Mouse (Mus musculus): ENCODE data around the gene Mmaa. TPM values are rescaled to one million over a fixed set of nuclear protein-coding genes. Genes with fewer than 3 reads are reported as not detected.

Gene Mmaa
- polyA plus RNA-seq, 1 experiment from 2014 or later, result 20.4 TPM

DNA sequence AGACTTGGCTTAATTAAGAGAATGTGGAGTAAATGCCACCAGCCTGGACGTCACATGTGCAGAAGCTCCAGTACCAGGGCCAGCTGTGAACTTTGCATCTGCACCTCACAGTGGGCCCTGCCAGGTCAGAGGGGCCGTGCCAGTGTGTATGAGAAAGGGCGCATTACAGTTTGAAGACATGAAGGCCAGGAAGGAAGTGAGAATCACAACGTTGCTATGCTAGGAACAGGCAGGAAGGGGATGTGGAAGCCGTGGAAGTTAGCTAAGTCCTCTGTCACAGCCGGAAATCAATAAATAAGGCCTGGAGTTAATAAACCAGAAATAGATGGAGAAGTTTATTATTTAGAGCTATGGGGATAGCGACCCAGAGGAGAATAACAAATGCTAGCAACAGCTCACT lies 28.4 kb upstream of the Mmaa start:
- H3K9ac ChIP-seq, result no peak overlapping the region
- H3K27ac ChIP-seq, result no peak overlapping the region
- peaks cover 5% of the 10 kb centered on the region; the same call in 1 of the 2 replicates for H3K4me1 ChIP-seq
- no peak overlapping the region for H3K4me2 ChIP-seq
- H3K27me3 ChIP-seq, result no peaks in the 10 kb centered on the region
- H3K36me3 ChIP-seq (ENCODE audit: poor library complexity, severe bottlenecking), result no peaks in the 10 kb centered on the region
- ATAC-seq, result no peak
- H3K4me3 ChIP-seq, result no peak overlapping the region
- H3K9me3 ChIP-seq (replicated peaks), result no peaks in the 10 kb centered on the region
- WGBS, result 81% methylated on average over 7 of the region's 7 CpGs

DNA sequence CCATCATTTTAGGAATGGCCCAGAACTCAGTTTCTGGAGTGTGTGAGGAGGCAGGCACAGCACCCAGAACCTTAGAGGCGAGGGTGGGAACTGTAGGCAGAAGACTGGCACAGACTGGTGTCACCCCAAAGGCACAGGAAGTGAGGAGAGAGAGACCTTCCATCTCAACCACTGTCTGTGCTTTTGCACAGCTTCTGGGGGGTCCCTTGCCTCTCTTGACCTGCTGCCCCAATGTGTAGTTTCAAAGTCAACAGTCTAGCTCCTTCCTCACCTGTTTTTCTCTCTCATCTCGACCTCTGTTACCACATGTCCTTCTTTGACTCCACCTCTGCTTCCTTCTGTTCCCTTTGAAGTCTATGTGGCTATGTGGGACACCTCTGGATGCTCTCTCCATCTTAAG lies 16.1 kb upstream of the Mmaa start:
- ATAC-seq, result no peak
- Histone ChIP-seq H3K36me3 (ENCODE audit: poor library complexity, severe bottlenecking) (no peaks in the 10 kb centered on the region), H3K4me1 (no peaks in the 10 kb centered on the region), H3K4me3 (no peak overlapping the region), H3K4me2 (no peak overlapping the region), H3K9me3 (replicated peaks) (no peaks in the 10 kb centered on the region; the same call in 1 of the 2 replicates), H3K27ac (no peak overlapping the region), H3K9ac (no peak overlapping the region), H3K27me3 (no peaks in the 10 kb centered on the region)
- WGBS, result 80% methylated on average over 2 of the region's 2 CpGs

GRCm38 (mm10) chr8:79305941-79306340 lies 11.2 kb upstream of the Mmaa start:
- Histone ChIP-seq H3K9ac (no peak overlapping the region), H3K4me1 (no peaks in the 10 kb centered on the region), H3K9me3 (replicated peaks) (no peaks in the 10 kb centered on the region), H3K27me3 (no peaks in the 10 kb centered on the region), H3K4me2 (no peak overlapping the region), H3K27ac (no peak overlapping the region), H3K36me3 (ENCODE audit: poor library complexity, severe bottlenecking) (no peaks in the 10 kb centered on the region), H3K4me3 (no peak overlapping the region)
- no peak for ATAC-seq
- 73% methylated on average over 5 of the region's 5 CpGs for WGBS

- Histone ChIP-seq H3K9ac (no peak overlapping the region), H3K9me3 (replicated peaks) (no peaks in the 10 kb centered on the region), H3K27ac (no peak overlapping the region), H3K4me3 (no peak overlapping the region), H3K4me1 (peaks cover 7% of the 10 kb centered on the region; the same call in 1 of the 2 replicates), H3K36me3 (ENCODE audit: poor library complexity, severe bottlenecking) (no peaks in the 10 kb centered on the region), H3K27me3 (no peaks in the 10 kb centered on the region), H3K4me2 (no peak overlapping the region)
- no peak for ATAC-seq
- WGBS, result 85% methylated on average over 3 of the region's 3 CpGs
These were observed 6.8 kb upstream of the Mmaa start for GRCm38 (mm10) chr8:79301548-79301947.

GRCm38 (mm10) chr8:79299704-79300103 lies 5.0 kb upstream of the Mmaa start:
- no peak overlapping the region for H3K4me2 ChIP-seq
- ATAC-seq, result no peak
- no peak overlapping the region for H3K27ac ChIP-seq
- no peaks in the 10 kb centered on the region for H3K27me3 ChIP-seq
- peaks cover 21% of the 10 kb centered on the region for H3K4me1 ChIP-seq
- H3K4me3 ChIP-seq, result no peak overlapping the region
- H3K9me3 ChIP-seq (replicated peaks), result no peaks in the 10 kb centered on the region
- H3K36me3 ChIP-seq (ENCODE audit: poor library complexity, severe bottlenecking), result no peaks in the 10 kb centered on the region
- no peak overlapping the region for H3K9ac ChIP-seq
- 90% methylated on average over 5 of the region's 5 CpGs for WGBS

- Histone ChIP-seq H3K36me3 (ENCODE audit: poor library complexity, severe bottlenecking) (no peaks in the 10 kb centered on the region), H3K9me3 (replicated peaks) (no peaks in the 10 kb centered on the region), H3K4me2 (no peak overlapping the region), H3K27me3 (no peaks in the 10 kb centered on the region), H3K9ac (no peak overlapping the region), H3K27ac (no peak overlapping the region), H3K4me3 (no peak overlapping the region), H3K4me1 (peaks cover 33% of the 10 kb centered on the region)
- WGBS, result 25% methylated on average over 3 of the region's 3 CpGs
- ATAC-seq, result no peak
These were observed 3.0 kb upstream of the Mmaa start for GRCm38 (mm10) chr8:79297763-79298162.

DNA sequence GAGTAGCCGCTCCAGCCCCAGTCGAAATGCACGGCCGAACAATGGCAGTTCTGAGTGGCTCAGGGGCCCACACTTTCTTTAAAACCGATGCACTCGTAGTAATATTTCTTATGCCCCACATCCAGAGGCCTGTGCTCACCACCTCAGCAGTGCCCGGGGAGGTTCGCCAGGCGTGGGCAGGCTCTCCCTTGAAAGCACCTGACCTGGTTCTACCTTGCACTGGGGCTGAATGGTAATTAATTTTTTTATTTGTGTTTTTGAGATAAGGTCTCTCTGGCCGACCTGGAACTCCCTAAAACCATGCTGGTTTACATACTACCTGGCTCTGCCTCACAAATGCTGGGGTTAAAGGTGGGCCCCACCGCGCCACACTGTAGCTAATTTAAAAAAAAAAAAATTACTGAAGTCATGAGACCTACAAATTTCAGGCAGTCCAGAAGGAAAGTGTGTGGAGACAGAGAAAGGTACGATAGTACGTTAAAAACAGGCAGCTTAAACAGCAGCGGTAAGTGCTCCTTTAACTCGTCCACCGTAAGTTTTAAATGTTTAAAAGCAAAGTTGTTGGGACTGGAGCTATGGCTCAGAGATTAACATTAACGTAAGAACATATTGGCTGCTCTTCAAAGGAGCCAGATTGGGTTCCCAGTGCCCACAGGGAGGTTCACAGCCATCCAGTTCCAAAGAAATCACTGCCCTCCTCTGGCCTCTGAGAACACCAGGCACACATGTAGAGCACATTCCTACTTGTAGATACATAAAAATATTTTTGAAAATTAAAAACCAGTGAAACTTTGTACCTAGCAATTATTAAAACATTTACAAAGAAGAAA lies 754 bp upstream of the Mmaa start:
- ATAC-seq, result no peak
- Histone ChIP-seq H3K9me3 (replicated peaks) (no peaks in the 10 kb centered on the region), H3K4me1 (peaks cover 41% of the 10 kb centered on the region), H3K27ac (peak overlapping the region; percentile 96), H3K4me2 (peak overlapping the region; percentile 82), H3K9ac (peak overlapping the region; percentile 86), H3K36me3 (ENCODE audit: poor library complexity, severe bottlenecking) (no peaks in the 10 kb centered on the region), H3K27me3 (no peaks in the 10 kb centered on the region), H3K4me3 (peak overlapping the region; percentile 67)
- 16% methylated on average over 18 of the region's 18 CpGs for WGBS

- peak overlapping the region; percentile 86 for H3K9ac ChIP-seq
- H3K36me3 ChIP-seq (ENCODE audit: poor library complexity, severe bottlenecking), result no peaks in the 10 kb centered on the region
- no peak for ATAC-seq
- H3K9me3 ChIP-seq (replicated peaks), result no peaks in the 10 kb centered on the region
- H3K27ac ChIP-seq, result peak overlapping the region; percentile 96; the same call in 1 of the 2 replicates
- H3K27me3 ChIP-seq, result no peaks in the 10 kb centered on the region
- H3K4me1 ChIP-seq, result peaks cover 41% of the 10 kb centered on the region
- peak overlapping the region; percentile 82 for H3K4me2 ChIP-seq
- 65% methylated on average over 3 of the region's 3 CpGs for WGBS
- H3K4me3 ChIP-seq, result peak overlapping the region; percentile 67
These were observed 896 bp downstream of the Mmaa start for GRCm38 (mm10) chr8:79293841-79294240.

GRCm38 (mm10) chr8:79292712-79293264 lies 1.9 kb downstream of the Mmaa start:
- no peaks in the 10 kb centered on the region for H3K27me3 ChIP-seq
- 88% methylated on average over 3 of the region's 3 CpGs for WGBS
- peak overlapping the region; percentile 82 for H3K4me2 ChIP-seq
- H3K4me3 ChIP-seq, result 0 out of 2 replicates have a peak overlapping the region, but pooled peaks have one; percentile 67
- ATAC-seq, result no peak
- H3K9ac ChIP-seq, result peak overlapping the region; percentile 86; the same call in 1 of the 2 replicates
- peaks cover 37% of the 10 kb centered on the region for H3K4me1 ChIP-seq
- H3K9me3 ChIP-seq (replicated peaks), result no peaks in the 10 kb centered on the region
- no peaks in the 10 kb centered on the region for H3K36me3 ChIP-seq (ENCODE audit: poor library complexity, severe bottlenecking)
- H3K27ac ChIP-seq, result no peak overlapping the region

- Histone ChIP-seq H3K9me3 (replicated peaks) (no peaks in the 10 kb centered on the region), H3K4me2 (no peak overlapping the region), H3K36me3 (ENCODE audit: poor library complexity, severe bottlenecking) (no peaks in the 10 kb centered on the region), H3K4me1 (peaks cover 19% of the 10 kb centered on the region), H3K27me3 (no peaks in the 10 kb centered on the region), H3K9ac (no peak overlapping the region), H3K27ac (no peak overlapping the region), H3K4me3 (no peak overlapping the region)
- 80% methylated on average over 5 of the region's 5 CpGs for WGBS
- no peak for ATAC-seq
These were observed 5.1 kb downstream of the Mmaa start for GRCm38 (mm10) chr8:79289592-79289991.

- no peak overlapping the region for H3K9ac ChIP-seq
- H3K36me3 ChIP-seq (ENCODE audit: poor library complexity, severe bottlenecking), result 0 out of 2 replicates have a peak, but pooled peaks cover 3% of the 10 kb centered on the region
- peaks cover 17% of the 10 kb centered on the region for H3K4me1 ChIP-seq
- no peaks in the 10 kb centered on the region for H3K27me3 ChIP-seq
- H3K9me3 ChIP-seq (replicated peaks), result no peaks in the 10 kb centered on the region
- no peak for ATAC-seq
- no peak overlapping the region for H3K4me2 ChIP-seq
- 70% methylated on average over 2 of the region's 2 CpGs for WGBS
- no peak overlapping the region for H3K4me3 ChIP-seq
- H3K27ac ChIP-seq, result no peak overlapping the region
These were observed 6.1 kb downstream of the Mmaa start for GRCm38 (mm10) chr8:79288681-79289080.

DNA sequence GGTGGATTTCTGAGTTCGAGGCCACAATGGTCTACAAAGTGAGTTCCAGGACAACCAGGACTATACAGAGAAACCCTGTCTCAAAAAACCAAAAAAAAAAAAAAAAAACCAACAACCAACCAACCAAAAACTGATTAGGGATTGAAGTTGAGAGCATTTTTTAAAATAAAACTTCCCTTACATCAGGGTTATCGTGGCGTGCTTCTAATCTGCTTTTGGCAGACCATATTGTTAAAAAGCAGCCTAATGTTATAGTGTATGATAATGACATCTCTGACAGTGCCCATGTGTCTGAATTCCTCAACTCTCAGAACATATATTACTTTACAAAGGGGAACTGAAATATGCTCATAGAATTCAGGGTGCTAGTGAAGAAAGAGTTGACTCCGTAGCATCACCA lies 6.5 kb downstream of the Mmaa start:
- H3K9me3 ChIP-seq (replicated peaks), result no peaks in the 10 kb centered on the region
- peaks cover 13% of the 10 kb centered on the region for H3K4me1 ChIP-seq
- no peak overlapping the region for H3K9ac ChIP-seq
- WGBS, result 94% methylated on average over 4 of the region's 4 CpGs
- H3K27ac ChIP-seq, result no peak overlapping the region
- H3K36me3 ChIP-seq (ENCODE audit: poor library complexity, severe bottlenecking), result peaks cover 7% of the 10 kb centered on the region; the same call in 1 of the 2 replicates
- ATAC-seq, result no peak
- no peak overlapping the region for H3K4me3 ChIP-seq
- H3K27me3 ChIP-seq, result no peaks in the 10 kb centered on the region
- H3K4me2 ChIP-seq, result no peak overlapping the region

All from forebrain, embryonic 13.5 days (tissue).